Mouse (Mus musculus): ENCODE measurements at regions not wholly inside any gene's neighbourhood (a gene's known extent, or its start where the extent isn't known, plus 50 kb on each side); places are given as distances from the start of the nearest gene placed in this dataset.
A peak's percentile ranks its signal among the peaks of the same experiment; 100 is the strongest.

- Histone ChIP-seq H3K4me3 (ENCODE audit: low read depth, low read length) (no peak overlapping the region), H3K27me3 (replicated peaks; ENCODE audit: control insufficient read depth, insufficient read depth, low read length) (no peaks in the 10 kb centered on the region), H3K36me3 (ENCODE audit: control insufficient read depth, insufficient read depth, low read length) (no peaks in the 10 kb centered on the region), H3K9me3 (replicated peaks; ENCODE audit: control insufficient read depth, low read length) (no peaks in the 10 kb centered on the region), H3K4me2 (ENCODE audit: low read length) (no peak overlapping the region), H3K27ac (ENCODE audit: low read depth, low read length) (no peak overlapping the region; the same call in 1 of the 2 replicates), H3K9ac (ENCODE audit: low read length) (no peak overlapping the region), H3K4me1 (ENCODE audit: control insufficient read depth, insufficient read depth, low read length) (peaks cover 11% of the 10 kb centered on the region; the same call in 1 of the 2 replicates)
- 17% methylated on average over 5 of the region's 5 CpGs for WGBS
- DNase-seq (ENCODE audit: low spot score) (peak; percentile 43), ATAC-seq (peak; percentile 63)
These were observed 78.5 kb upstream of the Aldh1b1 start for GRCm38 (mm10) chr4:45720352-45720751.

- Histone ChIP-seq H3K27me3 (replicated peaks; ENCODE audit: control insufficient read depth, insufficient read depth, low read length) (no peaks in the 10 kb centered on the region), H3K9me3 (replicated peaks; ENCODE audit: control insufficient read depth, low read length) (no peaks in the 10 kb centered on the region), H3K4me1 (ENCODE audit: control insufficient read depth, insufficient read depth, low read length) (peaks cover 13% of the 10 kb centered on the region; the same call in 1 of the 2 replicates), H3K27ac (ENCODE audit: low read depth, low read length) (peak overlapping the region; percentile 48; the same call in 1 of the 2 replicates), H3K36me3 (ENCODE audit: control insufficient read depth, insufficient read depth, low read length) (no peaks in the 10 kb centered on the region), H3K9ac (ENCODE audit: low read length) (no peak overlapping the region; the same call in 1 of the 2 replicates), H3K4me3 (ENCODE audit: low read depth, low read length) (no peak overlapping the region), H3K4me2 (ENCODE audit: low read length) (no peak overlapping the region)
- 45% methylated on average over 3 of the region's 3 CpGs for WGBS
- ATAC-seq: peak; percentile 62
- peak; percentile 54 for DNase-seq (ENCODE audit: low spot score)
These were observed 79.3 kb upstream of the Aldh1b1 start for GRCm38 (mm10) chr4:45719564-45719963.

- no peak for DNase-seq (ENCODE audit: low spot score)
- Histone ChIP-seq H3K36me3 (ENCODE audit: control insufficient read depth, insufficient read depth, low read length) (no peaks in the 10 kb centered on the region), H3K4me3 (ENCODE audit: low read depth, low read length) (no peak overlapping the region), H3K27ac (ENCODE audit: low read depth, low read length) (no peak overlapping the region), H3K4me2 (ENCODE audit: low read length) (no peak overlapping the region), H3K4me1 (ENCODE audit: control insufficient read depth, insufficient read depth, low read length) (peaks cover 28% of the 10 kb centered on the region), H3K27me3 (replicated peaks; ENCODE audit: control insufficient read depth, insufficient read depth, low read length) (no peaks in the 10 kb centered on the region), H3K9ac (ENCODE audit: low read length) (no peak overlapping the region), H3K9me3 (replicated peaks; ENCODE audit: control insufficient read depth, low read length) (no peaks in the 10 kb centered on the region)
- 76% methylated on average over 1 of the region's 1 CpGs for WGBS
- ATAC-seq: no peak
These were observed 82.9 kb upstream of the Aldh1b1 start for GRCm38 (mm10) chr4:45715878-45716277.

- Histone ChIP-seq H3K4me3 (ENCODE audit: low read depth, low read length) (no peak overlapping the region), H3K9me3 (replicated peaks; ENCODE audit: control insufficient read depth, low read length) (no peaks in the 10 kb centered on the region), H3K4me1 (ENCODE audit: control insufficient read depth, insufficient read depth, low read length) (peaks cover 22% of the 10 kb centered on the region), H3K36me3 (ENCODE audit: control insufficient read depth, insufficient read depth, low read length) (no peaks in the 10 kb centered on the region), H3K9ac (ENCODE audit: low read length) (no peak overlapping the region), H3K4me2 (ENCODE audit: low read length) (no peak overlapping the region), H3K27me3 (replicated peaks; ENCODE audit: control insufficient read depth, insufficient read depth, low read length) (no peaks in the 10 kb centered on the region), H3K27ac (ENCODE audit: low read depth, low read length) (peak overlapping the region; percentile 35; the same call in 1 of the 2 replicates)
- WGBS: 2% methylated on average over 10 of the region's 10 CpGs
- ATAC-seq (peak; percentile 98), DNase-seq (ENCODE audit: low spot score) (peak; percentile 96)
These were observed 84.8 kb upstream of the Aldh1b1 start for GRCm38 (mm10) chr4:45713837-45714508.

GRCm38 (mm10) chr4:45713046-45713706 lies 85.6 kb upstream of the Aldh1b1 start:
- no peaks in the 10 kb centered on the region for H3K36me3 ChIP-seq (ENCODE audit: control insufficient read depth, insufficient read depth, low read length)
- DNase-seq (ENCODE audit: low spot score): peak; percentile 44
- H3K27ac ChIP-seq (ENCODE audit: low read depth, low read length): peak overlapping the region; percentile 35
- ATAC-seq: peak; percentile 14; the same call in 1 of the 2 replicates
- 31% methylated on average over 8 of the region's 8 CpGs for WGBS
- H3K27me3 ChIP-seq (replicated peaks; ENCODE audit: control insufficient read depth, insufficient read depth, low read length): no peaks in the 10 kb centered on the region
- no peak overlapping the region for H3K9ac ChIP-seq (ENCODE audit: low read length)
- no peak overlapping the region for H3K4me3 ChIP-seq (ENCODE audit: low read depth, low read length)
- H3K4me1 ChIP-seq (ENCODE audit: control insufficient read depth, insufficient read depth, low read length): peaks cover 22% of the 10 kb centered on the region
- H3K4me2 ChIP-seq (ENCODE audit: low read length): no peak overlapping the region
- H3K9me3 ChIP-seq (replicated peaks; ENCODE audit: control insufficient read depth, low read length): no peaks in the 10 kb centered on the region

GRCm38 (mm10) chr4:45703997-45704396 lies 94.8 kb upstream of the Aldh1b1 start:
- Histone ChIP-seq H3K27me3 (replicated peaks; ENCODE audit: control insufficient read depth, insufficient read depth, low read length) (no peaks in the 10 kb centered on the region), H3K9ac (ENCODE audit: low read length) (no peak overlapping the region), H3K4me1 (ENCODE audit: control insufficient read depth, insufficient read depth, low read length) (no peaks in the 10 kb centered on the region), H3K36me3 (ENCODE audit: control insufficient read depth, insufficient read depth, low read length) (no peaks in the 10 kb centered on the region), H3K4me3 (ENCODE audit: low read depth, low read length) (no peak overlapping the region), H3K27ac (ENCODE audit: low read depth, low read length) (no peak overlapping the region), H3K9me3 (replicated peaks; ENCODE audit: control insufficient read depth, low read length) (no peaks in the 10 kb centered on the region), H3K4me2 (ENCODE audit: low read length) (no peak overlapping the region)
- ATAC-seq (no peak), DNase-seq (ENCODE audit: low spot score) (no peak)
- 65% methylated on average over 7 of the region's 7 CpGs for WGBS

- no peaks in the 10 kb centered on the region for H3K4me1 ChIP-seq (ENCODE audit: control insufficient read depth, insufficient read depth, low read length)
- WGBS: 73% methylated on average over 3 of the region's 3 CpGs
- no peak overlapping the region for H3K4me2 ChIP-seq (ENCODE audit: low read length)
- ATAC-seq (no peak), DNase-seq (ENCODE audit: low spot score) (no peak)
- H3K9ac ChIP-seq (ENCODE audit: low read length): no peak overlapping the region
- H3K27ac ChIP-seq (ENCODE audit: low read depth, low read length): no peak overlapping the region
- H3K27me3 ChIP-seq (replicated peaks; ENCODE audit: control insufficient read depth, insufficient read depth, low read length): no peaks in the 10 kb centered on the region
- no peaks in the 10 kb centered on the region for H3K9me3 ChIP-seq (replicated peaks; ENCODE audit: control insufficient read depth, low read length)
- H3K4me3 ChIP-seq (ENCODE audit: low read depth, low read length): no peak overlapping the region
- no peaks in the 10 kb centered on the region for H3K36me3 ChIP-seq (ENCODE audit: control insufficient read depth, insufficient read depth, low read length)
These were observed 99.2 kb upstream of the Aldh1b1 start for GRCm38 (mm10) chr4:45699601-45700000.

- no peaks in the 10 kb centered on the region for H3K27me3 ChIP-seq (replicated peaks; ENCODE audit: control insufficient read depth, insufficient read depth, low read length)
- no peak overlapping the region for H3K4me3 ChIP-seq (ENCODE audit: low read depth, low read length)
- no peak overlapping the region for H3K4me2 ChIP-seq (ENCODE audit: low read length)
- no peak overlapping the region for H3K9ac ChIP-seq (ENCODE audit: low read length)
- DNase-seq (ENCODE audit: low spot score) (no peak), ATAC-seq (no peak)
- peaks cover 6% of the 10 kb centered on the region for H3K4me1 ChIP-seq (ENCODE audit: control insufficient read depth, insufficient read depth, low read length)
- no peaks in the 10 kb centered on the region for H3K9me3 ChIP-seq (replicated peaks; ENCODE audit: control insufficient read depth, low read length)
- no peak overlapping the region for H3K27ac ChIP-seq (ENCODE audit: low read depth, low read length)
- H3K36me3 ChIP-seq (ENCODE audit: control insufficient read depth, insufficient read depth, low read length): no peaks in the 10 kb centered on the region
- 44% methylated on average over 1 of the region's 1 CpGs for WGBS
These were observed 103.6 kb upstream of the Aldh1b1 start for GRCm38 (mm10) chr4:45695239-45695638.
